Mouse (Mus musculus) limb, embryonic 15.5 days (tissue): Measurements from ENCODE around the gene Eif4a1. TPM values are rescaled to one million over a fixed set of nuclear protein-coding genes. Genes with fewer than 3 reads are reported as not detected.
A peak's percentile ranks its signal among the peaks of the same experiment; 100 is the strongest.

Experiments
- ATAC-seq: fragments of 200-750 bp; cut with Nextera tagmentation; 2 replicates; pipeline ENCODE4 v1.8.0; 2017; ENCODE audit warnings: low read depth, moderate TSS enrichment; ENCODE audit not compliant: insufficient number of reproducible peaks, low FRiP score, low TSS enrichment
- H3K27ac ChIP-seq: fragments of 300-500 bp; sonication (generic); 2 replicates; pipeline ENCODE4 v1.5.1; 2015; ENCODE audit warnings: moderate library complexity, mild to moderate bottlenecking, inconsistent platforms
- H3K27me3 ChIP-seq: fragments of 300-500 bp; sonication (generic); 2 replicates; pipeline ENCODE4 v1.6.1; 2015; ENCODE audit warnings: inconsistent platforms
- H3K36me3 ChIP-seq: fragments of 300-500 bp; sonication (generic); 2 replicates; pipeline ENCODE4 v1.6.1; 2015; ENCODE audit warnings: inconsistent platforms
- H3K4me1 ChIP-seq: fragments of 300-500 bp; sonication (generic); 2 replicates; pipeline ENCODE4 v1.6.1; 2015; ENCODE audit warnings: inconsistent platforms
- H3K4me2 ChIP-seq: fragments of 300-500 bp; sonication (generic); 2 replicates; pipeline ENCODE4 v1.6.1; 2015; ENCODE audit warnings: mild to moderate bottlenecking, inconsistent platforms
- H3K4me3 ChIP-seq: fragments of 300-500 bp; sonication (generic); 2 replicates; pipeline ENCODE4 v1.5.1; 2015; ENCODE audit warnings: mild to moderate bottlenecking, inconsistent platforms
- H3K9ac ChIP-seq: fragments of 300-500 bp; sonication (generic); 2 replicates; pipeline ENCODE4 v1.6.1; 2015; ENCODE audit warnings: inconsistent platforms
- H3K9me3 ChIP-seq: fragments of 300-500 bp; sonication (generic); 2 replicates; pipeline ENCODE4 v1.6.1; 2016; ENCODE audit warnings: inconsistent platforms
- WGBS: fragments of 180-500 bp; shearing (Covaris S2); methylation state at CpG from one replicate; pipeline ENCODE4 v1.1.7; 2015; 5-methylcytosine and 5-hydroxymethylcytosine counted together
- polyA plus RNA-seq: library from polyadenylated mRNA; unstranded; fragments of >200 nt; fragmentation: Nextera tagmentation; extraction: Ambion mirVana; gene quantifications from 2 replicates; pipeline ENCODE4 v1.2.1, GENCODE M21; 2015

Eif4a1 gene
- polyA plus RNA-seq, 1 experiment from 2014 or later = 443 TPM

- no peak for ATAC-seq
- H3K36me3 ChIP-seq = peaks cover 11% of the 10 kb centered on the region
- H3K4me2 ChIP-seq = no peak overlapping the region
- H3K9ac ChIP-seq = no peak overlapping the region
- no peak overlapping the region for H3K4me3 ChIP-seq
- peak overlapping the region; percentile 94 for H3K27ac ChIP-seq
- H3K9me3 ChIP-seq = no peaks in the 10 kb centered on the region
- WGBS = 81% methylated on average over 12 of the region's 12 CpGs
- H3K27me3 ChIP-seq = no peaks in the 10 kb centered on the region
- H3K4me1 ChIP-seq = peaks cover 68% of the 10 kb centered on the region
Observed at GRCm38 (mm10) chr11:69684128-69684745, 12.0 kb upstream of the Eif4a1 start.

DNA sequence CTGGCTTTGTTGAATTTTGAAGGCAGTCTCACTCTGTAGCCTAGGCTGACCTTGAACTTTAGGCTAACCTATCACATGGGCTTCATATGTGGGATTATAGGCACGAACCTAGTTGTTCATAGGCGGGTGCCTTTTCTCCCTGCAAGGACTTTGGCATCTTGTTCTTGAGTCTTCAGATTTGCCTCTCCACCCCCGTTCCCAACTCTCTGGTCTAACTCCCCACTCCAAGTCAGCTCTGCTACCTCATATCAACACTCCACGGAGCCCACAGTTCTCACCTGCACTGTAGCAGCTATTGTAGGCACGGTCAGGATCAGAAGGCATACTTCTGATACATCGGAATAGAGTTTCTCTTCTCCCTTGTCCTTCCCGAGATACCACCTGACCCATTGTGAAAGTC lies 11.4 kb upstream of the Eif4a1 start:
- peak overlapping the region; percentile 94 for H3K27ac ChIP-seq
- H3K27me3 ChIP-seq = no peaks in the 10 kb centered on the region
- H3K9me3 ChIP-seq = no peaks in the 10 kb centered on the region
- no peak for ATAC-seq
- peaks cover 15% of the 10 kb centered on the region for H3K36me3 ChIP-seq
- H3K4me2 ChIP-seq = 0 out of 2 replicates have a peak overlapping the region, but pooled peaks have one; percentile 69
- H3K9ac ChIP-seq = no peak overlapping the region
- 71% methylated on average over 7 of the region's 7 CpGs for WGBS
- peaks cover 72% of the 10 kb centered on the region for H3K4me1 ChIP-seq
- no peak overlapping the region for H3K4me3 ChIP-seq

DNA sequence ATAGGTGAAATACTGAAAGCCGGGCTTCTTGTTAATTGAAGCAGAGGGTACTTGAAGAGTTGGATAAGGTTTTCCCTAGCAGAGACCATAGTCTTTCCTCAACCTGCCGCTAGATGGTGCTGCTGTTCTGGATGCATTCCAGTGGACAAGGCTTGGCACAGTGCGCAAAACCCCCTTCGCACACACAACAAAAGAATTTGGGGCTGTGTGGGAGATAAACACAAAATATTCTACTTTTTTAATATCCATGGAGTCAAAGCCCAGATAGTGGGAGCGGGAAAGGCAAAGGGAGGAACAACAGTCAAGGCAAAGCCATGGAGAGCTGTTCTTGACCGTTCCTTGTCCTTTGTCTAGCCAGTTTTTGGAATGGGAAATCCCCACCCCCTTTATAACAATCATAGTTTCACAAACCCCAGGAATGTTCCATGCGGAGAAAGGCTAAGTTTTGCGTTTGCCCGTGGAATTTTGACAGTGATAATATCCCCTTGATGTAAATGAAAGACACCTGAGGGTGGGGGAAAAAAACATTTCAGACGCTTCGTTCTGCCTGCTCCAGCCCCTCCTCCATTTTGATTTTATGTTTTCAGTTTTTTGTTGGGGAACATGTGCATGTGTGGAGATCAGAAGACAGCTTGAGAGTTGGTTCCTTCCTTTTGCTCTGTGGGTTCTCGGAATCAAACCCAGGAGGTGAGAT lies 10.8 kb upstream of the Eif4a1 start:
- peaks cover 21% of the 10 kb centered on the region for H3K36me3 ChIP-seq
- H3K27ac ChIP-seq = peak overlapping the region; percentile 94
- H3K9ac ChIP-seq = 0 out of 2 replicates have a peak overlapping the region, but pooled peaks have one; percentile 4
- H3K27me3 ChIP-seq = no peaks in the 10 kb centered on the region
- ATAC-seq = no peak
- H3K4me3 ChIP-seq = peak overlapping the region; percentile 79
- no peaks in the 10 kb centered on the region for H3K9me3 ChIP-seq
- 8% methylated on average over 12 of the region's 12 CpGs for WGBS
- H3K4me2 ChIP-seq = peak overlapping the region; percentile 69
- peaks cover 72% of the 10 kb centered on the region for H3K4me1 ChIP-seq

DNA sequence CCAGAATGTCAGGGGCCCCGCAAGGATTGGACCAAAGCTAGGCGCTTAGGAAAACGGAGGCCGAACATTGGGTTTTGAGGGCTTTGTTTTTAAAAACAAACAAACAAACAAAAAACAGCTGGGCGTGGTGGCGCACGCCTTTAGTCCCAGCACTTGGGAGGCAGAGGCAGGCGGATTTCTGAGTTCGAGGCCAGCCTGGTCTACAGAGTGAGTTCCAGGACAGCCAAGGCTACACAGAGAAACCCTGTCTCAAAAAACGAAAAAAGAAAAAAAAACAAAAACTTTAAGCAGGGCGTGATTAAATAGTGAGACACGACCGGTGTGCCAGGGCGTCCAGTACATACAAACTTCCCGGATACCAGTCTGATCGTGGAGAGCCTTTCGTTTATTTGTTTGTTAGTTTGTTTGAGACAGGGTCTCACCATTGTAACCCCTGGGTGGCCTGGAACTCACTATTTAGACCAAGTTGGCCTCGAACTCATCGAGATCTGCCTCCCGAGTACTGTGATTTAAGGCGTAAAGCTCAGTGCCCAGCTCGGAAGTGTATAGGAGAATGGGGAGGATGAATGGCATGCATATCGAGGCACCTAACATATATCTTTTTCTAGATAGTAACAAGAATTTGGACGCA lies 10.1 kb upstream of the Eif4a1 start:
- WGBS = 22% methylated on average over 24 of the region's 24 CpGs
- peak overlapping the region; percentile 79 for H3K4me3 ChIP-seq
- peaks cover 28% of the 10 kb centered on the region for H3K36me3 ChIP-seq
- no peak for ATAC-seq
- peak overlapping the region; percentile 94 for H3K27ac ChIP-seq
- peak overlapping the region; percentile 85; the same call in 1 of the 2 replicates for H3K9ac ChIP-seq
- no peaks in the 10 kb centered on the region for H3K27me3 ChIP-seq
- H3K9me3 ChIP-seq = no peaks in the 10 kb centered on the region
- H3K4me2 ChIP-seq = peak overlapping the region; percentile 69
- H3K4me1 ChIP-seq = peaks cover 72% of the 10 kb centered on the region

GRCm38 (mm10) chr11:69681314-69682208 lies 9.3 kb upstream of the Eif4a1 start, which contains the start of gene Senp3:
TSS of gene Senp3 (minus strand) at chr11:69682084.
- H3K4me3 ChIP-seq = peak within 1 kb of the TSS; percentile 79
- peaks cover 35% of the 10 kb centered on the region for H3K36me3 ChIP-seq
- H3K27me3 ChIP-seq = no peaks in the 10 kb centered on the region
- under 1% methylated on average over 80 of the region's 80 CpGs for WGBS
- peaks cover 66% of the 10 kb centered on the region for H3K4me1 ChIP-seq
- H3K27ac ChIP-seq = peak within 1 kb of the TSS; percentile 94
- H3K4me2 ChIP-seq = peak within 1 kb of the TSS; percentile 69
- H3K9ac ChIP-seq = peak within 1 kb of the TSS; percentile 85
- peak; percentile 93 for ATAC-seq
- H3K9me3 ChIP-seq = no peaks in the 10 kb centered on the region

- WGBS = 88% methylated on average over 30 of the region's 30 CpGs
- H3K4me3 ChIP-seq = peak overlapping the region; percentile 79
- peaks cover 48% of the 10 kb centered on the region for H3K36me3 ChIP-seq
- no peak overlapping the region for H3K27ac ChIP-seq
- H3K9me3 ChIP-seq = no peaks in the 10 kb centered on the region
- H3K9ac ChIP-seq = no peak overlapping the region
- H3K4me2 ChIP-seq = peak overlapping the region; percentile 69
- H3K4me1 ChIP-seq = peaks cover 53% of the 10 kb centered on the region
- H3K27me3 ChIP-seq = no peaks in the 10 kb centered on the region
- ATAC-seq = no peak
Observed at GRCm38 (mm10) chr11:69680136-69680855, 8.1 kb upstream of the Eif4a1 start.

GRCm38 (mm10) chr11:69679144-69679543 lies 6.9 kb upstream of the Eif4a1 start:
- Histone ChIP-seq H3K36me3 (peaks cover 59% of the 10 kb centered on the region), H3K4me3 (no peak overlapping the region), H3K27me3 (no peaks in the 10 kb centered on the region), H3K4me2 (no peak overlapping the region), H3K4me1 (peaks cover 42% of the 10 kb centered on the region), H3K27ac (no peak overlapping the region), H3K9me3 (no peaks in the 10 kb centered on the region), H3K9ac (no peak overlapping the region)
- ATAC-seq = no peak
- WGBS = no CpG with 5 or more reads among the region's 2 CpGs

GRCm38 (mm10) chr11:69671726-69672124 lies 498 bp downstream of the Eif4a1 start:
- no peak for ATAC-seq
- H3K9me3 ChIP-seq = no peaks in the 10 kb centered on the region
- no peaks in the 10 kb centered on the region for H3K27me3 ChIP-seq
- peaks cover 27% of the 10 kb centered on the region for H3K4me1 ChIP-seq
- peak overlapping the region; percentile 96 for H3K4me3 ChIP-seq
- H3K27ac ChIP-seq = peak overlapping the region; percentile 98
- peak overlapping the region; percentile 82 for H3K4me2 ChIP-seq
- H3K36me3 ChIP-seq = peaks cover 73% of the 10 kb centered on the region
- H3K9ac ChIP-seq = peak overlapping the region; percentile 95
- WGBS = 0% methylated on average over 43 of the region's 43 CpGs

- ATAC-seq = peak; percentile 74
- H3K27ac ChIP-seq = peak overlapping the region; percentile 98
- peaks cover 27% of the 10 kb centered on the region for H3K4me1 ChIP-seq
- H3K9ac ChIP-seq = peak overlapping the region; percentile 95
- no peaks in the 10 kb centered on the region for H3K9me3 ChIP-seq
- H3K36me3 ChIP-seq = peaks cover 73% of the 10 kb centered on the region
- H3K27me3 ChIP-seq = no peaks in the 10 kb centered on the region
- peak overlapping the region; percentile 82 for H3K4me2 ChIP-seq
- H3K4me3 ChIP-seq = peak overlapping the region; percentile 96
- WGBS = under 1% methylated on average over 55 of the region's 61 CpGs
Observed at GRCm38 (mm10) chr11:69670786-69671725, 1.2 kb downstream of the Eif4a1 start.

- no peak for ATAC-seq
- Histone ChIP-seq H3K4me1 (peaks cover 31% of the 10 kb centered on the region), H3K27ac (no peak overlapping the region), H3K9ac (no peak overlapping the region), H3K4me3 (no peak overlapping the region), H3K4me2 (no peak overlapping the region), H3K36me3 (peaks cover 70% of the 10 kb centered on the region), H3K27me3 (no peaks in the 10 kb centered on the region), H3K9me3 (no peaks in the 10 kb centered on the region)
- WGBS = 82% methylated on average over 3 of the region's 3 CpGs
Observed at GRCm38 (mm10) chr11:69666665-69667005, 5.6 kb downstream of the Eif4a1 start.
